Mouse (Mus musculus) kidney, adult 2 months (tissue): ENCODE data around the gene Rps18. TPM values are rescaled to one million over a fixed set of nuclear protein-coding genes. Genes with fewer than 3 reads are reported as not detected.
A peak's percentile ranks its signal among the peaks of the same experiment; 100 is the strongest.

ENCODE experiments used
- DNase-seq: peaks from one replicate; pipeline ENCODE4 v3.0.0; 2021
- H3K27ac ChIP-seq: fragments of 200-500 bp; 2 replicates; pipeline ENCODE4 v1.5.1; 2012; ENCODE audit warnings: low read depth, low read length, control low read depth, inconsistent platforms; ENCODE audit not compliant: insufficient read depth
- H3K27me3 ChIP-seq: fragments of 200-500 bp; replicated peaks from 2 replicates; pipeline ENCODE4 v1.6.1; 2012; ENCODE audit warnings: mild to moderate bottlenecking, moderate library complexity, low read length, inconsistent platforms; ENCODE audit not compliant: control insufficient read depth, insufficient read depth
- H3K36me3 ChIP-seq: fragments of 200-500 bp; 2 replicates; pipeline ENCODE4 v1.6.1; 2012; ENCODE audit warnings: mild to moderate bottlenecking, moderate library complexity, low read length, inconsistent platforms; ENCODE audit not compliant: control insufficient read depth, insufficient read depth
- H3K4me1 ChIP-seq: fragments of 200-500 bp; 2 replicates; pipeline ENCODE4 v1.6.1; 2011; ENCODE audit warnings: low read length; ENCODE audit not compliant: control insufficient read depth, insufficient read depth
- H3K4me3 ChIP-seq: fragments of 200-500 bp; 2 replicates; pipeline ENCODE4 v1.5.1; 2011; ENCODE audit warnings: mild to moderate bottlenecking, low read depth, low read length, control low read depth; ENCODE audit not compliant: insufficient read depth
- CTCF ChIP-seq: fragments of 200-500 bp; conservative IDR thresholded peaks from 2 replicates; pipeline ENCODE4 v1.5.1; 2011; ENCODE audit warnings: low read depth, mild to moderate bottlenecking, control low read depth, low read length, moderate library complexity, mixed read lengths; ENCODE audit not compliant: insufficient read depth, insufficient read length
- POLR2A ChIP-seq: fragments of 200-500 bp; IDR thresholded peaks from one replicate; pipeline ENCODE4 v1.6.1; 2011; ENCODE audit warnings: low read depth, low read length, control low read depth
- WGBS: fragments of 180-500 bp; shearing (Covaris S2); methylation state at CpG from one replicate; pipeline ENCODE4 v1.1.7; 2018; 5-methylcytosine and 5-hydroxymethylcytosine counted together
- polyA plus RNA-seq: library from polyadenylated mRNA; depleted of rRNA; stranded (reverse); fragments of >200 nt; gene quantifications from 2 replicates; pipeline ENCODE4 v1.2.3, GENCODE M21; 2012

Rps18 gene
- polyA plus RNA-seq, 1 experiment: 406 TPM

GRCm38 (mm10) chr17:33913905-33914304, 41.9 kb downstream of the Rps18 start:
- no peak overlapping the region for H3K27ac ChIP-seq
- TF ChIP-seq CTCF: no peak
- no peak for TF ChIP-seq POLR2A
- no peaks in the 10 kb centered on the region for H3K27me3 ChIP-seq
- H3K4me1 ChIP-seq: peaks cover 10% of the 10 kb centered on the region; the same call in 1 of the 2 replicates
- no peak overlapping the region for H3K4me3 ChIP-seq
- no peaks in the 10 kb centered on the region; the same call in 1 of the 2 replicates for H3K36me3 ChIP-seq
- 94% methylated on average over 8 of the region's 8 CpGs for whole genome bisulfite sequencing
- DNase-seq: no peak

DNA sequence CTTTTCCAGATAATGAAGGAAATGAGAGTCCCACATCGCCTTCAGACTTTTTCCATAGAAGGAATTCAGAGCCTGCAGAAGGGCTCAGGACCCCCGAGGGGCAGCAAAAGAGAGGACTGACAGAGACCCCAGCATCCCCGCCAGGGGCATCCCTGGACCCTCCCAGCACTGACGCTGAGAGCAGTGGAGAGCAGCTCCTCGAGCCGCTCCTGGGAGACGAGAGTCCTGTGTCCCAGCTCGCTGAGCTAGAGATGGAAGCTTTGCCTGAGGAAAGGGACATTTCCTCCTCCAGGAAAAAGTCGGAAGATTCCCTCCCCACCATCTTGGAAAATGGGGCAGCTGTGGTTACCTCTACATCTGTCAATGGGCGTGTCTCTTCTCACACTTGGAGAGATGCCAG, 42.5 kb downstream of the Rps18 start:
- no peaks in the 10 kb centered on the region for H3K27me3 ChIP-seq
- no peak overlapping the region for H3K27ac ChIP-seq
- TF ChIP-seq CTCF (no peak), POLR2A (no peak)
- H3K4me3 ChIP-seq: no peak overlapping the region
- 91% methylated on average over 10 of the region's 10 CpGs for WGBS
- no peak for DNase-seq
- H3K36me3 ChIP-seq: no peaks in the 10 kb centered on the region; the same call in 1 of the 2 replicates
- peaks cover 7% of the 10 kb centered on the region; the same call in 1 of the 2 replicates for H3K4me1 ChIP-seq

DNA sequence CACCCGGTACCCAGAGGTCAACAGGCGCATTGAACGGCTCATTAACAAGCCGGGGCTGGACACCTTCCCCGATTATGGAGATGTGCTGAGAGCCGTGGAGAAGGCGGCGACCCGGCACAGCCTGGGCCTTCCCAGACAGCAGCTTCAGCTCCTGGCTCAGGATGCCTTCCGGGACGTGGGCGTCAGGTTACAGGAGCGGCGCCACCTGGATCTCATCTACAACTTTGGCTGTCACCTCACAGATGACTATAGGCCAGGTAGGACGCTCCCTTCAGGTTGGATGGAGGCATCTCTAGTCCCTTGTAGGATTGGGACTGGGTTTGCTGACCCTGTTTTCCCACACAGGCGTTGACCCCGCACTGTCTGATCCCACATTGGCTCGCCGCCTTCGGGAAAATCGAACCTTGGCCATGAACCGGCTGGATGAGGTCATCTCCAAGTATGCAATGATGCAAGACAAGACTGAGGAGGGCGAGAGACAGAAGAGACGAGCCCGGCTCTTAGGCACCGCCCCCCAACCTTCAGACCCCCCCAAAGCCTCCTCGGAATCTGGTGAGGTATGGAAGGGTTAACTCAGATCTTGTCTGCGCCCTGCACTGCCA, 43.9 kb downstream of the Rps18 start:
- no peak for TF ChIP-seq POLR2A
- TF ChIP-seq CTCF: no peak
- H3K36me3 ChIP-seq: no peaks in the 10 kb centered on the region; the same call in 1 of the 2 replicates
- no peak overlapping the region for H3K4me3 ChIP-seq
- 57% methylated on average over 28 of the region's 28 CpGs for WGBS
- peaks cover 7% of the 10 kb centered on the region; the same call in 1 of the 2 replicates for H3K4me1 ChIP-seq
- DNase-seq: peak; percentile 55
- H3K27ac ChIP-seq: no peak overlapping the region
- H3K27me3 ChIP-seq: no peaks in the 10 kb centered on the region

GRCm38 (mm10) chr17:33911052-33911812, 44.6 kb downstream of the Rps18 start:
- Histone ChIP-seq H3K4me3 (no peak overlapping the region), H3K36me3 (no peaks in the 10 kb centered on the region; the same call in 1 of the 2 replicates), H3K27ac (no peak overlapping the region), H3K27me3 (no peaks in the 10 kb centered on the region), H3K4me1 (peaks cover 7% of the 10 kb centered on the region; the same call in 1 of the 2 replicates)
- TF ChIP-seq POLR2A (no peak), CTCF (no peak)
- WGBS: 59% methylated on average over 31 of the region's 31 CpGs
- DNase-seq: no peak

- no peak overlapping the region for H3K27ac ChIP-seq
- TF ChIP-seq POLR2A: no peak
- TF ChIP-seq CTCF: no peak
- peaks cover 6% of the 10 kb centered on the region; the same call in 1 of the 2 replicates for H3K4me1 ChIP-seq
- DNase-seq: no peak
- H3K4me3 ChIP-seq: peak overlapping the region; percentile 70
- H3K27me3 ChIP-seq: no peaks in the 10 kb centered on the region
- no peaks in the 10 kb centered on the region; the same call in 1 of the 2 replicates for H3K36me3 ChIP-seq
- 38% methylated on average over 11 of the region's 11 CpGs for WGBS
Observed at GRCm38 (mm10) chr17:33910346-33911051, 45.3 kb downstream of the Rps18 start.

- WGBS: 2% methylated on average over 14 of the region's 14 CpGs
- Histone ChIP-seq H3K27ac (peak overlapping the region; percentile 78), H3K4me1 (peaks cover 4% of the 10 kb centered on the region; the same call in 1 of the 2 replicates), H3K4me3 (peak overlapping the region; percentile 70), H3K36me3 (no peaks in the 10 kb centered on the region; the same call in 1 of the 2 replicates), H3K27me3 (no peaks in the 10 kb centered on the region)
- TF ChIP-seq POLR2A (no peak), CTCF (no peak)
- DNase-seq: peak; percentile 69
Observed at GRCm38 (mm10) chr17:33909869-33910250, 45.9 kb downstream of the Rps18 start.

DNA sequence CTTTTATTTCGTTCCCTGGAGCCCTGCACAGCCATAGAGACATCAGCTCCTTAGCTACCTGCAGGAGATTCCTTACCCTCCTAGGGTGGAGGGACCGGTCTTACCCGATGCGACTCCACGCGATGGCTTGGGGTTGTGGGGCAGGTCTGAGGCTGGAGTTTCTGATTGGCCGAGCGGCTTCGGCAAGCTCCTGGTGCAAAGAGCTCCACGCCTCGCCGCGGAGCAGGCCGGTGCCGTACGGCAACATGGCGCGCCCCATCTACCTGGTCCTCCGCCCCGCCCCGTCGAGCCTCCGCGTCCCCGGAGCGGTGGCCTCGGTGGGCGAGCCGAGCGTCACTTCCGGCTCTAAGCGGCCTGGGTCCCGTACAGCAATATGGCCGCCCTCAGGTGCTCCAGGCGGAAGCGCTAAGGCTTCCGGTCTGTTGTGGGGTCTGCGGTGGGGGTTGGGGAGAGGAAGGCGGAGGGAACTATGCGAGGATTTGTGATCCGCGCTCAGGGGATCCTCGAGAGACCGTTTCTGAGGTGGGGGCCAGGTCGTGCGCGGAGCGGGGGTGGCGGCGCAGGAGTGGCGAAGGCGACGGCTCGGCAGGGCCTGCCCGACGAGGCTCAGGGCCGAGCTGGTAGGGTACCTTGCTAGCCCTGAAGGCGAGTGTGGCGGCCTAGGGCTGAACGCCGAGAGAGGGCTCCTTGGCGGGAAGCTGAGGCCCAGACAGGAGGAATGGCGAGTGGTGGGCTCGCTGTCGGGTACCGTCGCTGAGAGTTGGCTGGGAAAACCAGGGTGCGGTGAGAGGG, 46.5 kb downstream of the Rps18 start, which contains the start of gene Daxx:
Daxx (plus strand) TSS at position 338 of the 792 bp plus-strand sequence.
- under 1% methylated on average over 67 of the region's 68 CpGs for WGBS
- H3K27ac ChIP-seq: peak within 1 kb of the TSS; percentile 78
- TF ChIP-seq CTCF: no peak
- TF ChIP-seq POLR2A: peak; percentile 16
- H3K36me3 ChIP-seq: no peaks in the 10 kb centered on the region; the same call in 1 of the 2 replicates
- peaks cover 4% of the 10 kb centered on the region; the same call in 1 of the 2 replicates for H3K4me1 ChIP-seq
- peak; percentile 99 for DNase-seq
- peak within 1 kb of the TSS; percentile 70 for H3K4me3 ChIP-seq
- H3K27me3 ChIP-seq: no peaks in the 10 kb centered on the region
